Mouse (Mus musculus): Measurements from ENCODE around the gene Cog5. TPM values are rescaled to one million over a fixed set of nuclear protein-coding genes. Genes with fewer than 3 reads are reported as not detected.
A peak's percentile ranks its signal among the peaks of the same experiment; 100 is the strongest.

Gene Cog5
- total and polyA plus RNA-seq, 3 experiments = 27.1 to 28.4 TPM; not detected in 1

GRCm38 (mm10) chr12:31943020-31943654 lies 288.5 kb downstream of the Cog5 start (continued):
- TF ChIP-seq BHLHE40 (IDR thresholded peaks at IDR 0.05; ENCODE audit: borderline replicate concordance, low read depth, low read length) (no peak), USF2 (IDR thresholded peaks at IDR 0.05; ENCODE audit: borderline replicate concordance in 1 of 2, insufficient read depth in 1 of 2, low read depth in 1 of 2, low read length in 2 of 2) (no peak)

- Histone ChIP-seq H3K4me3 (ENCODE audit: control insufficient read depth in 1 of 2, insufficient read depth in 1 of 2, low read depth in 2 of 2, low read length in 2 of 2) (no peak overlapping the region), H3K27ac (ENCODE audit: control insufficient read depth, low read depth, low read length) (no peak overlapping the region), H3K4me1 (ENCODE audit: control insufficient read depth in 1 of 2, insufficient read depth in 2 of 2, low read length in 2 of 2) (peaks cover 14% of the 10 kb centered on the region in 2 experiments), H3K27me3 (ENCODE audit: control insufficient read depth in 1 of 2, insufficient read depth in 2 of 2, low read length in 2 of 2) (no peaks in the 10 kb centered on the region), H3K36me3 (ENCODE audit: control insufficient read depth in 1 of 2, insufficient read depth in 2 of 2, low read length in 2 of 2) (peaks cover 7 to 36% of the 10 kb centered on the region in 2 experiments), H3K9ac (ENCODE audit: control insufficient read depth, low read depth, low read length, poor library complexity, severe bottlenecking) (no peak overlapping the region), H3K79me2 (ENCODE audit: control insufficient read depth, insufficient read depth, low read length, poor library complexity) (peaks cover 8% of the 10 kb centered on the region; the same call in 1 of the 2 replicates), H3K9me3 (replicated peaks; ENCODE audit: insufficient read depth, low read length) (no peaks in the 10 kb centered on the region)
- DNase-seq (ENCODE audit: low read depth, low spot score) = no peak
- TF ChIP-seq BHLHE40 (IDR thresholded peaks at IDR 0.05; ENCODE audit: borderline replicate concordance, low read depth, low read length) (no peak), ZNF384 (IDR thresholded peaks at IDR 0.05; ENCODE audit: low read depth, low read length) (peak; percentile 92), JUND (IDR thresholded peaks at IDR 0.05; ENCODE audit: low read depth, low read length) (no peak)
Measured at GRCm38 (mm10) chr12:31944405-31944804, 289.7 kb downstream of the Cog5 start.

- peak; percentile 67 for DNase-seq (ENCODE audit: low read depth, low spot score)
- Histone ChIP-seq H3K36me3 (ENCODE audit: control insufficient read depth in 1 of 2, insufficient read depth in 2 of 2, low read length in 2 of 2) (peaks cover 0 to 36% of the 10 kb centered on the region in 2 experiments; a peak in 2 of 4 replicates), H3K9me3 (replicated peaks; ENCODE audit: insufficient read depth, low read length) (no peaks in the 10 kb centered on the region), H3K79me2 (ENCODE audit: control insufficient read depth, insufficient read depth, low read length, poor library complexity) (peaks cover 9% of the 10 kb centered on the region; the same call in 1 of the 2 replicates), H3K9ac (ENCODE audit: control insufficient read depth, low read depth, low read length, poor library complexity, severe bottlenecking) (no peak overlapping the region), H3K4me1 (ENCODE audit: control insufficient read depth in 1 of 2, insufficient read depth in 2 of 2, low read length in 2 of 2) (peaks cover 14% of the 10 kb centered on the region in 2 experiments), H3K4me3 (ENCODE audit: control insufficient read depth in 1 of 2, insufficient read depth in 1 of 2, low read depth in 2 of 2, low read length in 2 of 2) (no peak overlapping the region), H3K27me3 (ENCODE audit: control insufficient read depth in 1 of 2, insufficient read depth in 2 of 2, low read length in 2 of 2) (no peaks in the 10 kb centered on the region), H3K27ac (ENCODE audit: control insufficient read depth, low read depth, low read length) (no peak overlapping the region)
- no peak for TF ChIP-seq RCOR1 (IDR thresholded peaks at IDR 0.05; ENCODE audit: low read depth, low read length)
- TF ChIP-seq POLR2AphosphoS2 (IDR thresholded peaks at IDR 0.05; ENCODE audit: low read length) = no peak
- no peak for TF ChIP-seq E2F4 (IDR thresholded peaks at IDR 0.05; ENCODE audit: borderline replicate concordance, low read depth, low read length)
- TF ChIP-seq RAD21 (IDR thresholded peaks at IDR 0.05; ENCODE audit: low read depth, low read length) = peak; percentile 39
- no peak for TF ChIP-seq MAFK (IDR thresholded peaks at IDR 0.05; ENCODE audit: borderline replicate concordance, low read depth, low read length)
- peak; percentile 28 to 50 (median 47); a peak in 5 of 6 replicates for TF ChIP-seq CTCF (IDR thresholded peaks at IDR 0.05 in 2 of 3, conservative IDR thresholded peaks at IDR 0.05 in 1 of 3; ENCODE audit: control insufficient read depth in 1 of 3, insufficient read depth in 1 of 3, low read depth in 2 of 3, low read length in 3 of 3, poor library complexity in 1 of 3, severe bottlenecking in 1 of 3)
- TF ChIP-seq SMC3 (IDR thresholded peaks at IDR 0.05; ENCODE audit: low read depth, low read length) = peak; percentile 44
- TF ChIP-seq ZC3H11A (IDR thresholded peaks at IDR 0.05; ENCODE audit: low read depth, low read length) = peak; percentile 18; the same call in 1 of the 2 replicates
Measured at GRCm38 (mm10) chr12:31947476-31947875, 292.8 kb downstream of the Cog5 start.
